Mouse (Mus musculus) retina, postnatal 1 day (tissue): Measurements from ENCODE around the gene Ilvbl.
A peak's percentile ranks its signal among the peaks of the same experiment; 100 is the strongest.
"Not testable (repeated sequence)": the region's sequence is repeated elsewhere in the genome, so short reads cannot be mapped to it uniquely, and the experiment has no call there.

Experiments
- DNase-seq: peaks from one replicate; pipeline ENCODE4 v3.0.0-alpha.2; 2012

Gene Ilvbl

GRCm38 (mm10) chr10:78574250-78575104, at the start of gene Ilvbl:
Gene Ilvbl (plus strand): TSS chr10:78574346.
- peak; percentile 98 for DNase-seq

DNA sequence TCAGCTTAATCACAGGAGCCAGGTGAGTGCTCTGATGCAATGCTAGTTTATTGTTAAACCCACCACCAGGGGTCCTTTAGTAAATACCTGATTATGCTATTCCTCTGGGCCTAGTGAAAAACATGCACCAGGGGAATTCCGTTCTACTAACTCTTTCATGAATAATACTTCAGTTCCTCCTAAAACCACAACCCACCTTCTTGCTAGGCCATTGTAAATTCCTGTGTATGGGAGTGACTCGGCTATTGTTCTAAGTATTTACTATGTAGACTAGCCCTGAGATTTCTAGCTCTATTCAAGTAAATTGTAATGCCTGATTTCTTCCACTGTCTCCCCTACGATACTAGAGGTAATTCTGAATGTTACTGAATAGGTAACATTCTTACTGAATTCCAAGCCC, 49.1 kb upstream of the Ilvbl start:
- DNase-seq = not testable (repeated sequence)

DNA sequence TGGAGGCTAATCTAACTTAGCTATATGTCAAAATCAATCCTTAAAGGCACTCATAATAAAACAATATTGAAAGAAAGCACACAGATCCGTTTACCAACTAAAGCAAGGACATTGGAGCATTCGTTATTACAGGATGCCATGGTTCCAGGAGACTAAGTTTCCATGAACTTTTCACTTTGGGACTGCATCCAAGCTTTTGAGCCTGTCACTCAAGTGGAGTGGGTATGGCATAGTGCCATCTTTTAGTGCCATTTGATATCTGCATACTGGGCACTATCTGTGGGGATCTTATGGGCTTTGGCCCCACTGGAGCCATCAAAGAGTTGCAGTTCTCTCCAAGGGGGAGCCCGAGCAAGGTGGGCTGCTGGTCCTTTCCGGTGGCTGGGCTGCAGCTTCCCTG, 48.6 kb upstream of the Ilvbl start:
- no peak for DNase-seq

DNA sequence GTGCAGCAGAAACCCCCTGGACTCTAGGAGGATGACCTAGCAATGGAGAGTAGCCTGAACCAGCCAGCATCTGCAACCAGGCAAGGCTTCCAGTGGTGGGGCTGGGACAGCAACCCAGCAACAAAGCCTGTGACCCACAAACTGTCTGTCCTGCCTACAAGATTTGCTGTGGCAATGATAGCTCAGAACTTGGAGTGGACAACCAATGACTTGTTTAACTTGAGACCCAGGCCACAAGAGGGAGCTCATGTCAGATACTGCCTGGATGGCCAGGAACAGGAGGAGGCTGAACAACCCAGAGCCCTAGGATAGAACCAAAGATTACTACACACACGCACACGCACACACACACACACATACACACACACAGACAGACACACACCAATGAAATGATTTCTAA, 33.2 kb upstream of the Ilvbl start:
- peak; percentile 12 for DNase-seq

DNA sequence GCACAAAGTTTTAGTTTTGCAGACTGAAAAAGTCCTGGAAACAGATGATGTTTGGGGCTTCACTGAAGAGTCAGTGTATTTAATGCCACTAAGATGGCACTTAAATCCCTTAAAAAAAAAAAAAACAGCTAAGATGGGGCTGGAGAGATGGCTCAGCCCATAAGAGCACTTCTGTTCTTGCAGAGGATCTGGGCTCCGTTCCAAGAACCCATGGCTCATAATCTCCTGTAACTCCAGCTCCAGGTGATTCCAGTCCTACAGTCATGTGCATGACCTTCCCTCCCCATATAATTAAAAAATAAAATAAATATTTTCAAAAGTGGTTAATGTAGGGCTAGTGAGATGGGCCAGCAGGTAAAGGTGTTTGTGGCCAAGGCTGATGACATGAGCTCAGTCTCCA, 9.1 kb upstream of the Ilvbl start:
- no peak for DNase-seq

- no peak for DNase-seq
Observed at GRCm38 (mm10) chr10:78569191-78569590, 5.0 kb upstream of the Ilvbl start.

DNA sequence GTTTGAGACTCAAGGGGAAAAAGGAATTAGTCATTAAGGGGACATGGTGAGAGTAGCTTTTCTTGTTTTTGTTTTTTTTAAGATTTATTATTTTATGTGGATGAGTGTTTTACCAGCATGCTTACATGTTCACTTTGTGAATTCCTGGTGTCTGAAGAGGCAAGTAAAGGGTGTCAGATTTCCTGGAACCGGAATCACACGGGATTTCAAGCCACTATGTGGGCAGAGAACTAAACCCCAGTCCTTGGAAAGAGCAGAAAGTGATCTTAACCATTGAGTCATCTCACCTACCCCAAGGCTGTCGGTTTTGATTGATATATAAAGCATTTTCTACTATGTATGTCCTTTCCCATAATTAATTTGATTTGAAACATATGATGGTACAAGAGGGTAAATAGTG, 4.5 kb upstream of the Ilvbl start:
- no peak for DNase-seq

DNA sequence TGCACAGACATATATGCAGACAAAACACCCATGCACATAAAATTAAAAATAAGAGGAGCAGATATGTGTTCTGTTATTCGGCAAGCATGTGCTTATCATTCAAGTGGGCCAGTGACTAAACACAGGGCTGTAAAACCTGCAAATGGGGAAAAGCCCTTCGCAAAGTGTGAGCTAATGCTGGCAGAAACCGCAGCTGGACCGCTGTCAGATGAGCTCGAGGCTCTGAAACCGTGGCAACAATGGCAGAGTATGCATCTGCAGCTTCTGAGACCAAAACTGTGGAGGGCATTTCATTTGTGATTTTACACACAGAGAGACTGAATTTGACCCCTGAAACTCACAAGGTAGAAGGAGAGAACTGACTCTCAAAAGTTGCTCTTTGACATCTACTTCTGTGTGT, 3.7 kb upstream of the Ilvbl start:
- DNase-seq = no peak

DNA sequence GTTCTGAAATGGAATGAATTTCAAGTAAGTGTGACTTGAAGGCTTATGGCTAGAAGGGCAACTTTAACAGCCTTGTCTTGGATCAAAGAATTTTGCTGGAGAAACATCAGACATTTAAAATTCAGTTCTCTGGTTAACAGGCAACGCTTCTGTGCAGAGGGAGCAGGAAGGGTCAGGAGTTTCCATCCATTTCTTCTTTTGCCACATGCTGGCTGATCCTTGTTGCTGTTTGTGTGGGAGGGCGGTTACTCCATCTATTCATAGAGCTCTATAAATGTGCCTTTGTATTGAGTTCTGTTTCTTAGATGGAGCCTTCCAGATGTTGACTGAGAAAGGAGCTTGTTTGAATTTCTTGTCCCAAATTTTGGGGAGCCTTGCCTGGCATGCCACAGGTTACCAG, 3.2 kb upstream of the Ilvbl start:
- no peak for DNase-seq

DNA sequence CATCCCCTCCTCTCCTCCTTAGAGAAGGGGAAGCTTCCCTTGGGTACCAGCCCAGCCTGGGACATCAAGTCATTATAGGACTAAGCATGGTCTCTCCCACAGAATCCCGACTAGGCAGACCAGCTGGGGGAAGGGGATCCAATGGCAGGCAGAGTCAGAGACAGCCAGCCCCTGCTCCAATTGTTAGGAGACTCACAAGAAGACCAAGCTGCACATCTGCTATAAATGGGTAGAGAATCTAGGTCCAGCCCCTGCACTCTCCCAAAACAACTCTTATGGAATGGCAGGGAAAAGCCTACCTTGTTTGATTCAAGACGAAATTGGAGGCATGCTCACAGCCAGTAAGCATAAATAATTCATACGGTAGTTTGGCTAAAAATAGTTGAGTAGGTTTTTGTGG, 920 bp upstream of the Ilvbl start:
- DNase-seq = no peak

DNA sequence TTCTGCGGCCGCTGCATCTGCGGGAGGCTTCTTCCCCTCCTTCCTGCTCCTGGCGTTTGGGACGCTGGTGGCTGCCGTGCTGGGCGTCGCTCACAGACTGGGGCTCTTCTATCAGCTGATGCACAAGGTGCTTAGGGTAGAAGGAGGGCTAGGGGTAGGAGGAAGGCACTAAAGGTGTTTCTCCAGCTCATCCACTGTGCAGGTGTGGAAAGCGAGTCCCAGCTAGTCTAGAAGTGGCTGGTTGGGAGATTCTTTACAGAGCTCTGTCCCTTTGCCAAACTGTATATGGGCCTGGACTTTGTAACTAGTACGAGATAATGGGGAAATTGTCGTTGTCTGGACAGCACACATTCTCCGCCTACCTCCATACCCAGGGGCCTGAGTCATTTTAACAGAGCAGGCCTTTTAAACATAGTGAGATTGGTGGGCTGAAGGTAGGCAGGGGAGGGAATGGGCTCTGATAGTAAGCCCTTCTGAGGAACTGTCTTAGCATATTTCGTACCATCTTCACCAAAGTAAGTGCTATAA, 1.0 kb downstream of the Ilvbl start:
- no peak for DNase-seq

DNA sequence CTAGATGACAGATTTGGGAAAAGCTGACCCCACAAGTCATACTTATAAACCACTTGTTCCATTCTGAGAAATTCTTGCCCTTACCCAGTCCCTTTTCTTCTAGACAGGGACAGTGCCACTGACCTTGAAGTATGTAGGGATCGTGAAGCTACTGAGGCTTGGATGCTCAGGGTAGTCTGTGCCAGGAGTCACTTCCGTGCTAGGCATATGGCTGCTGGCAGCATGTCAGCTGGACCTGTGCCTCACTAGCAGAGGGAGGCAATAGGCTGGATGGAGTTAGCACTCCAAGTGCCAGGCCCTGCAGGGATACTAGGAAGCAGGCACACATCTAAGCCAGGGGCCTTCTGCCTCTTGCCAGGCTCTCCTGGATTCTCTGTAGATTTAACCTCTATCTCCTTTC, 1.5 kb downstream of the Ilvbl start:
- no peak for DNase-seq

GRCm38 (mm10) chr10:78576435-78577184, 2.5 kb downstream of the Ilvbl start:
- no peak for DNase-seq

GRCm38 (mm10) chr10:78578204-78578603, 4.1 kb downstream of the Ilvbl start:
- no peak for DNase-seq

GRCm38 (mm10) chr10:78581121-78581520, 7.0 kb downstream of the Ilvbl start:
- no peak for DNase-seq

GRCm38 (mm10) chr10:78583347-78583746, 9.2 kb downstream of the Ilvbl start:
- DNase-seq = no peak

DNA sequence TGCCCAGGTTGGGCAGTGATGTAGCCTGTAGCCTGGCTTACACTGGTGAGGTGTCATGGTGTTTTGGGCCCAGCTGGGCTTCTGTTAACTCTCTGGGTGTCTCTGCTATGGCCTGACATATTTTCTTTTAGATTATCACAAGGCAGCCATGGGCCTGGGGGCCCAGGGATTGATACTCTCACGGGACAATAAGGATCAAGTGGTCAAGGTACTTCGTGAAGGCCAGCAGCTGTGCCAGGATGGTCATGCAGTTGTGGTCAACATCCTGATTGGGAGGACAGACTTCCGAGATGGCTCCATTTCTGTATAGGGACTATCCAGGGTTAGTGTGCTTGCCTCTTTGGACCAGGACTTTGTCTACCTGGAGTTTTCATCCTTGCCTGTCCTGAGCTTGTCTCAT, 9.8 kb downstream of the Ilvbl start:
- no peak for DNase-seq

- DNase-seq = no peak
Observed at GRCm38 (mm10) chr10:78584996-78585395, 10.8 kb downstream of the Ilvbl start.

DNA sequence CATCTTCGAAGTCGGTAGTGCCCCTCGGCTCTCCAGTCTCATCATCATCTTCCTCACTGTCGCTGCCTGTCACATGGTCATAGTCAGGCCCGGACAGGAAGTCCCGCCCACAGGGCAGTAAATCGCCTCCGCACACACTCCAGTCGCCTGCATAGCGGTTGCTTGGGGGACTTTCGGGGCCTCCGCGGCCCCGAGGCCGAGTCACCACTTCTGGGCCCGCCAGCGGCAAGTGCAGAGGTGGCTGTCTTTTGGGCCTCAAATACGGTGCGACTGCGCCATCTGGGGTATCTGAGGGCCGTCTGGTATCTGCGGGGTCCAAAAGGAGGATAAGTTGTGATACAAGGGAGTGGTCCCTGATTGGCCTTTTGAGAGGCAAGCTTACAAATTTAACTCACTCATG, 11.5 kb downstream of the Ilvbl start:
- DNase-seq = no peak

DNA sequence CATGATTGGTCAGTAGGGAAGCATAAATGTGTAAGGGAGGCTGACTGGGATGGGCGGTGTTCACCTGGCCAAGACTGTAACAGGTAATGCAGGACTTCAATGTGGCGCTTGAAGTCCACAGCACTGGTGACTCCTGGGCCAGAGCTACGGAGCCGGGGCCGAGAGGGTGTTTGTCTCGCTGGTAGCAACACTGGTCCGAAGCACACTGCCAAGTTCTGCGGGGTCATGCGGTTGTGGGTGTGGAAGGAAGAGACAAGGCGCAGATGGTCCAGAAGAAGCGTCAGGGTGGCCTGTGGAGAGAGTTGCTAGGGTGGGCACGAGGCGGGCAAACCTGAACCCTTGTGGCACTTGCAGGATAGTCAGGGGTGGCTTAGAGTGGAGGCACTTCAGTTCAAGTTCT, 11.9 kb downstream of the Ilvbl start:
- no peak for DNase-seq

- DNase-seq = no peak
Observed at GRCm38 (mm10) chr10:78589291-78589690, 15.1 kb downstream of the Ilvbl start.

DNA sequence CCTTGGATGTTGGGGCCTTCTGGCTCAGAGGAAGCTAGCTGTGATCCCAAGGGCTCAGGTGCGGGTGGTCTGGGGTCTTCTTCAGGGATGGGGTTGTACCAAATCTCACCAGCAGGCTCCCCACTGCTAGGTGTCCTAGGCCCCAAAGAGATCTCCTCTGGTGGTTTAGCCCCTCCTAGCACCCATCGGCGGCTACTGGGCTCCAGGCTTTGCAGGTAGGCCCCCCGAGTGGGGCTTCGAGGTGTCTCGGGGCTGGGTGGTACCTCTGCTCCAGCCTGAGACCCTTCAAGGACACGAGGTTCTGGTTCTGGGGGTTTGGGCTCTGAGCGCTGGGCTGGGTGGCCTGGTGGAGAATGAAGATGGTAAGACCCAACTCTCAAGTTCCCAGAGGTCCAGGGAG, 15.8 kb downstream of the Ilvbl start:
- no peak for DNase-seq

DNA sequence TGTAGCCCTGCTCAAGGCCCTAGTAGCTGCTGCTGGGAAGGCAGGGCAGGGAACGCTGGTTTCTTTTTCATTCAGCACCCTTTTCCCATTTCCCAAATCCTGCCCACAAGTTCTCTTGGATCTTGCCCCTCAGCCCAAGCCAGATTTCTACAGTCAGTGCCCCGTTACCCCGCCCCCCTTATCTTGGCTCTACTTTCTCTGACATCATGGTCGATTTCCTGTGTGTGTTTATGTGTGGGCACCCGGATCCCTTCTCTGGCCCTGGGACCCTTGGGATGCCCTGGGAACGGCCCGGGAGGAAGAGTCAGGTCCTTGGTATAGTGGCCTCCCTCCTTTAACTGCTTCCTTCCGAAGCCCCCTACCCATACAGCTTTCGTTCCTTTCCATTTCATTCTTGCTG, 16.6 kb downstream of the Ilvbl start:
- DNase-seq = peak; percentile 15
